In the genomic region with DNA sequence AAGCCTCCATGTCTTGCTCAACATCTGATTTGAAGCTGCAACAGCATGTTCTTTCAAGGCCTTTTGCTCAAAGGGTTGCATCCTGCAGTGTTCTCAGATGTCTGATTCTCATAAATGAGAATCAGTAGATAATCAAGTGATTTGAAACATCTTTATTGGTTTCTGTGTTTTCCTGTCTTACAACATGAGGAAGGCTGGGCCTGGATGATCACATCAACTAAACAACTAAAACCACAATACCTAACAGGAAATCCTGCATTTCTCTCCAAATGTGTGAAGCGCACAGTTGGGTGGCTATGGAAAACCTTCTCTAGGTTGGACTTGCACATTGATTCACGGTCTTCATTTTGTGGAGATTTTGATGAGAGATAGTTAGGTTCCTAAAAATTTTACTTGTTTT, we compare ENCODE assay signal across 14 mouse cellular contexts.
"Had no signal": no experiment of that assay in that cellular context is flagged by ENCODE, and none has a peak within 500 bp of the region (broad histone marks: within the 10 kb centered on the region; RNA-seq: fewer than 3 reads in every experiment).

No protein-coding gene starts in this region.

- H3K4me2 ChIP-seq: kidney, embryonic 15.5 days; liver, embryonic 11.5 days; liver, embryonic 15.5 days; lung, embryonic 14.5 days; midbrain, embryonic 13.5 days; neural tube, embryonic 15.5 days had no signal

- H3K9me3 ChIP-seq: kidney, embryonic 15.5 days; limb, embryonic 10.5 days; liver, embryonic 15.5 days; midbrain, embryonic 13.5 days; neural tube, embryonic 15.5 days had no signal

- H3K27ac ChIP-seq: kidney, embryonic 15.5 days; left cerebral cortex, adult 2 months; limb, embryonic 10.5 days; liver, embryonic 15.5 days; midbrain, embryonic 13.5 days; neural tube, embryonic 15.5 days had no signal

- H3K36me3 ChIP-seq: kidney, embryonic 15.5 days; limb, embryonic 10.5 days; liver, embryonic 15.5 days; midbrain, embryonic 13.5 days; neural tube, embryonic 15.5 days had no signal

- H3K4me3 ChIP-seq: kidney, embryonic 15.5 days; left cerebral cortex, adult 2 months; limb, embryonic 10.5 days; liver, embryonic 15.5 days; midbrain, embryonic 13.5 days; neural tube, embryonic 15.5 days had no signal

- DNase-seq: kidney, postnatal 25 days; lung, embryonic 14.5 days; lung, postnatal 10 days; lung, postnatal 4 days; right cerebral cortex, postnatal 4 days; spleen, adult 18-20 months; thymus, postnatal 4 days had no signal

- H3K4me1 ChIP-seq: kidney, embryonic 15.5 days; limb, embryonic 10.5 days; midbrain, embryonic 13.5 days; neural tube, embryonic 15.5 days had no signal

- H3K9ac ChIP-seq: kidney, embryonic 15.5 days; liver, embryonic 15.5 days; lung, embryonic 14.5 days; midbrain, embryonic 13.5 days; neural tube, embryonic 15.5 days had no signal

- ATAC-seq: midbrain, embryonic 13.5 days had no signal

- H3K27me3 ChIP-seq: kidney, embryonic 15.5 days; liver, embryonic 15.5 days; midbrain, embryonic 13.5 days; neural tube, embryonic 15.5 days had no signal
